28 mouse cellular contexts compared by ENCODE assay signal in genomic region chr16:29727397-29727796, GRCm38 (mm10).
A peak's percentile ranks its signal among the peaks of the same experiment; 100 is the strongest.
DNase-seq lines count a peak whose midpoint lies in the region; ATAC-seq and TF ChIP-seq lines count a peak whose summit lies in the region.
"Had no signal": no experiment of that assay in that cellular context is flagged by ENCODE, and none has a peak within 500 bp of the region (broad histone marks: within the 10 kb centered on the region; RNA-seq: fewer than 3 reads in every experiment).

No protein-coding gene starts in this region.

- no peak for TF ChIP-seq CTCF in thymus, adult 2 months (IDR thresholded peaks at IDR 0.05; ENCODE audit: borderline replicate concordance, control insufficient read depth, extremely low read depth, insufficient read depth, low read length, poor library complexity)
- TF ChIP-seq CTCF in spleen, adult 2 months (IDR thresholded peaks at IDR 0.05; ENCODE audit: extremely low read depth, insufficient read depth, insufficient read length, insufficient replicate concordance) = no peak

- peaks cover 6% of the 10 kb centered on the region for H3K4me1 ChIP-seq in thymus, adult 2 months (replicated peaks; ENCODE audit: control insufficient read depth, insufficient read depth, low read length)
- peaks cover 13% of the 10 kb centered on the region for H3K4me1 ChIP-seq in spleen, adult 2 months (ENCODE audit: control insufficient read depth, insufficient read depth, insufficient read length)

- no peak for TF ChIP-seq POLR2A in thymus, adult 2 months (IDR thresholded peaks at IDR 0.05; ENCODE audit: control insufficient read depth, extremely low read depth, insufficient read depth, low read length, poor library complexity)
- no peak for TF ChIP-seq POLR2A in spleen, adult 2 months (IDR thresholded peaks at IDR 0.05; ENCODE audit: low read depth, low read length)

- DNase-seq in thymus, postnatal 0 days (ENCODE audit: low spot score) = peak; percentile 49
- no peak for DNase-seq in thymus, adult 2 months
- DNase-seq in A20 (ENCODE audit: low read depth, low spot score) = peak; percentile 27
- DNase-seq in spleen, adult 2 months (ENCODE audit: low read depth in 1 of 2, low spot score in 2 of 2) = peak; percentile 51 to 52
- DNase-seq in urinary bladder, postnatal 36 days (ENCODE audit: low spot score in 2 of 2) = no peak
- no peak for DNase-seq in left cerebral cortex, postnatal 10 days (ENCODE audit: extremely low spot score in 1 of 2, low spot score in 2 of 2)
- DNase-seq: adrenal gland, postnatal 10 days; cerebellum, adult 9-10 months; forebrain, postnatal 0 days; gastrocnemius, postnatal 14 days; kidney, adult 11 months; kidney, postnatal 25 days; lung, postnatal 36 days had no signal

- WGBS in thymus, adult 2 months = 20% methylated on average over 7 of the region's 7 CpGs
- 21% methylated on average over 7 of the region's 7 CpGs for WGBS in spleen, adult 2 months

- 0 out of 2 replicates have a peak, but pooled peaks have one; percentile 36 for ATAC-seq in common myeloid progenitor, adult 5-6 weeks (replicated peaks; ENCODE audit: low read depth, poor library complexity, severe bottlenecking)
- ATAC-seq: forebrain, postnatal 0 days; inflammation-experienced regulatory T-cells, adult 6 months; Patski had no signal

- no peaks in the 10 kb centered on the region for H3K36me3 ChIP-seq in thymus, adult 2 months (ENCODE audit: control insufficient read depth, insufficient read depth, low read length)
- H3K36me3 ChIP-seq in spleen, adult 2 months (ENCODE audit: control insufficient read depth, insufficient read depth, low read length) = no peaks in the 10 kb centered on the region
- H3K36me3 ChIP-seq: embryonic facial prominence, embryonic 15.5 days; forebrain, embryonic 12.5 days; heart, embryonic 12.5 days; hindbrain, embryonic 10.5 days; hindbrain, embryonic 15.5 days; limb, embryonic 13.5 days; lung, embryonic 15.5 days; midbrain, embryonic 12.5 days; neural tube, embryonic 13.5 days had no signal

- intact Hi-C loops in left cerebral cortex, postnatal 10 days (cut with DNase I) = no loop called here

- H3K27me3 ChIP-seq in thymus, adult 2 months (ENCODE audit: control insufficient read depth, insufficient read depth, low read length) = no peaks in the 10 kb centered on the region
- no peaks in the 10 kb centered on the region for H3K27me3 ChIP-seq in spleen, adult 2 months (ENCODE audit: control insufficient read depth, insufficient read depth, low read length)
- H3K27me3 ChIP-seq: Patski had no signal

- no peak overlapping the region for H3K4me3 ChIP-seq in thymus, adult 2 months (ENCODE audit: control insufficient read depth, insufficient read depth, low read length)
- no peak overlapping the region for H3K4me3 ChIP-seq in spleen, adult 2 months (ENCODE audit: extremely low read depth, insufficient read depth, insufficient read length)
- H3K4me3 ChIP-seq: embryonic facial prominence, embryonic 15.5 days; forebrain, embryonic 12.5 days; heart, embryonic 12.5 days; hindbrain, embryonic 10.5 days; hindbrain, embryonic 15.5 days; layer of hippocampus, adult 2 months; left cerebral cortex, adult 2 months; limb, embryonic 13.5 days; lung, embryonic 15.5 days; megakaryocyte, embryonic 14.5 days; midbrain, embryonic 12.5 days; neural tube, embryonic 13.5 days had no signal

- no peak overlapping the region for H3K27ac ChIP-seq in thymus, adult 2 months (ENCODE audit: control insufficient read depth, insufficient read depth, low read length)
- no peak overlapping the region for H3K27ac ChIP-seq in spleen, adult 2 months (ENCODE audit: insufficient read depth, low read length)
- H3K27ac ChIP-seq: embryonic facial prominence, embryonic 15.5 days; forebrain, embryonic 12.5 days; hindbrain, embryonic 10.5 days; hindbrain, embryonic 15.5 days; layer of hippocampus, adult 2 months; left cerebral cortex, adult 2 months; limb, embryonic 13.5 days; lung, embryonic 15.5 days; midbrain, embryonic 12.5 days; neural tube, embryonic 13.5 days had no signal

Comparison
In these comparisons a context has a peak if more than half of its experiments do, and no peak if none do; other contexts are left out.
1. DNase-seq: peak in thymus, postnatal 0 days (single experiment), A20 (single experiment) and spleen, adult 2 months (2 of 2); none in thymus, adult 2 months (single experiment), urinary bladder, postnatal 36 days (0 of 2) and left cerebral cortex, postnatal 10 days (0 of 2).